Mouse (Mus musculus): Measurements from ENCODE around the gene Nme3. TPM values are rescaled to one million over a fixed set of nuclear protein-coding genes. Genes with fewer than 3 reads are reported as not detected.

Nme3 gene
- polyA plus RNA-seq, 1 experiment from 2014 or later, result 95.8 TPM

- 69% methylated on average over 9 of the region's 9 CpGs for WGBS
- DNase-seq (ENCODE audit: low spot score), result no peak
- ATAC-seq (ENCODE audit: low FRiP score), result no peak
Observed at GRCm38 (mm10) chr17:24902671-24903474, 6.6 kb downstream of the Nme3 start.

GRCm38 (mm10) chr17:24903767-24904166 is 7.5 kb downstream of the Nme3 start:
- H3K27ac ChIP-seq, result no peak overlapping the region
- no peaks in the 10 kb centered on the region for H3K9me3 ChIP-seq (ENCODE audit: control insufficient read depth, low read length)
- peaks cover 100% of the 10 kb centered on the region for H3K36me3 ChIP-seq (replicated peaks; ENCODE audit: control insufficient read depth, insufficient read depth)
- H3K4me2 ChIP-seq (replicated peaks), result no peak overlapping the region
- WGBS, result 92% methylated on average over 9 of the region's 9 CpGs
- H3K4me3 ChIP-seq (replicated peaks; ENCODE audit: low read length), result no peak overlapping the region
- ATAC-seq (ENCODE audit: low FRiP score) (no peak), DNase-seq (ENCODE audit: low spot score) (no peak)
- H3K4me1 ChIP-seq (replicated peaks; ENCODE audit: control insufficient read depth, insufficient read depth, low read length), result no peaks in the 10 kb centered on the region
- H3K27me3 ChIP-seq (ENCODE audit: control insufficient read depth, insufficient read depth, low read length), result no peaks in the 10 kb centered on the region
- H3K9ac ChIP-seq, result no peak overlapping the region

More at GRCm38 (mm10) chr17:24902671-24903474, 6.6 kb downstream of the Nme3 start:
- no peaks in the 10 kb centered on the region for H3K9me3 ChIP-seq (ENCODE audit: control insufficient read depth, low read length)
- no peaks in the 10 kb centered on the region for H3K27me3 ChIP-seq (ENCODE audit: control insufficient read depth, insufficient read depth, low read length)
- H3K9ac ChIP-seq, result no peak overlapping the region
- no peak overlapping the region for H3K27ac ChIP-seq
- H3K4me3 ChIP-seq (replicated peaks; ENCODE audit: low read length), result no peak overlapping the region
- peaks cover 100% of the 10 kb centered on the region for H3K36me3 ChIP-seq (replicated peaks; ENCODE audit: control insufficient read depth, insufficient read depth)
- no peak overlapping the region for H3K4me2 ChIP-seq (replicated peaks)
- peaks cover 3% of the 10 kb centered on the region; the same call in 1 of the 2 replicates for H3K4me1 ChIP-seq (replicated peaks; ENCODE audit: control insufficient read depth, insufficient read depth, low read length)

GRCm38 (mm10) chr17:24907591-24907990 is 11.3 kb downstream of the Nme3 start:
- H3K27me3 ChIP-seq (ENCODE audit: control insufficient read depth, insufficient read depth, low read length), result no peaks in the 10 kb centered on the region
- no peak overlapping the region for H3K4me2 ChIP-seq (replicated peaks)
- H3K27ac ChIP-seq, result no peak overlapping the region
- WGBS, result 98% methylated on average over 2 of the region's 2 CpGs
- no peak overlapping the region for H3K4me3 ChIP-seq (replicated peaks; ENCODE audit: low read length)
- ATAC-seq (ENCODE audit: low FRiP score) (no peak), DNase-seq (ENCODE audit: low spot score) (no peak)
- H3K9me3 ChIP-seq (ENCODE audit: control insufficient read depth, low read length), result no peaks in the 10 kb centered on the region
- no peak overlapping the region for H3K9ac ChIP-seq
- peaks cover 100% of the 10 kb centered on the region for H3K36me3 ChIP-seq (replicated peaks; ENCODE audit: control insufficient read depth, insufficient read depth)
- no peaks in the 10 kb centered on the region for H3K4me1 ChIP-seq (replicated peaks; ENCODE audit: control insufficient read depth, insufficient read depth, low read length)

GRCm38 (mm10) chr17:24913984-24914383 is 17.7 kb downstream of the Nme3 start:
- H3K9ac ChIP-seq, result no peak overlapping the region
- DNase-seq (ENCODE audit: low spot score) (no peak), ATAC-seq (ENCODE audit: low FRiP score) (no peak)
- H3K36me3 ChIP-seq (replicated peaks; ENCODE audit: control insufficient read depth, insufficient read depth), result peaks cover 100% of the 10 kb centered on the region
- no peaks in the 10 kb centered on the region for H3K9me3 ChIP-seq (ENCODE audit: control insufficient read depth, low read length)
- H3K27ac ChIP-seq, result no peak overlapping the region
- H3K4me3 ChIP-seq (replicated peaks; ENCODE audit: low read length), result no peak overlapping the region
- no peaks in the 10 kb centered on the region for H3K4me1 ChIP-seq (replicated peaks; ENCODE audit: control insufficient read depth, insufficient read depth, low read length)
- H3K4me2 ChIP-seq (replicated peaks), result no peak overlapping the region
- no peaks in the 10 kb centered on the region for H3K27me3 ChIP-seq (ENCODE audit: control insufficient read depth, insufficient read depth, low read length)

- Histone ChIP-seq H3K27me3 (ENCODE audit: control insufficient read depth, insufficient read depth, low read length) (no peaks in the 10 kb centered on the region), H3K4me2 (replicated peaks) (no peak overlapping the region), H3K9me3 (ENCODE audit: control insufficient read depth, low read length) (no peaks in the 10 kb centered on the region), H3K27ac (no peak overlapping the region), H3K4me1 (replicated peaks; ENCODE audit: control insufficient read depth, insufficient read depth, low read length) (no peaks in the 10 kb centered on the region), H3K4me3 (replicated peaks; ENCODE audit: low read length) (no peak overlapping the region), H3K36me3 (replicated peaks; ENCODE audit: control insufficient read depth, insufficient read depth) (peaks cover 96% of the 10 kb centered on the region), H3K9ac (no peak overlapping the region)
- 100% methylated on average over 1 of the region's 1 CpGs for WGBS
- no peak for ATAC-seq (ENCODE audit: low FRiP score)
- no peak for DNase-seq (ENCODE audit: low spot score)
Observed at GRCm38 (mm10) chr17:24923246-24923645, 26.9 kb downstream of the Nme3 start.

- H3K36me3 ChIP-seq (replicated peaks; ENCODE audit: control insufficient read depth, insufficient read depth), result peaks cover 57% of the 10 kb centered on the region
- no peak for DNase-seq (ENCODE audit: low spot score)
- H3K27ac ChIP-seq, result no peak overlapping the region
- no peak for ATAC-seq (ENCODE audit: low FRiP score)
- no peak overlapping the region for H3K4me3 ChIP-seq (replicated peaks; ENCODE audit: low read length)
- H3K27me3 ChIP-seq (ENCODE audit: control insufficient read depth, insufficient read depth, low read length), result no peaks in the 10 kb centered on the region
- no peaks in the 10 kb centered on the region for H3K4me1 ChIP-seq (replicated peaks; ENCODE audit: control insufficient read depth, insufficient read depth, low read length)
- no peaks in the 10 kb centered on the region for H3K9me3 ChIP-seq (ENCODE audit: control insufficient read depth, low read length)
- H3K4me2 ChIP-seq (replicated peaks), result no peak overlapping the region
- WGBS, result 84% methylated on average over 1 of the region's 1 CpGs
- H3K9ac ChIP-seq, result no peak overlapping the region
Observed at GRCm38 (mm10) chr17:24929506-24929905, 33.2 kb downstream of the Nme3 start.

- Histone ChIP-seq H3K27ac (no peak overlapping the region), H3K4me3 (replicated peaks; ENCODE audit: low read length) (no peak overlapping the region), H3K4me1 (replicated peaks; ENCODE audit: control insufficient read depth, insufficient read depth, low read length) (peaks cover 16% of the 10 kb centered on the region), H3K4me2 (replicated peaks) (no peak overlapping the region), H3K9ac (no peak overlapping the region), H3K27me3 (ENCODE audit: control insufficient read depth, insufficient read depth, low read length) (no peaks in the 10 kb centered on the region), H3K9me3 (ENCODE audit: control insufficient read depth, low read length) (no peaks in the 10 kb centered on the region), H3K36me3 (replicated peaks; ENCODE audit: control insufficient read depth, insufficient read depth) (peaks cover 28% of the 10 kb centered on the region)
- no peak for ATAC-seq (ENCODE audit: low FRiP score)
- 97% methylated on average over 4 of the region's 4 CpGs for WGBS
- DNase-seq (ENCODE audit: low spot score), result no peak
Observed at GRCm38 (mm10) chr17:24932431-24932830, 36.1 kb downstream of the Nme3 start.

- Histone ChIP-seq H3K4me1 (replicated peaks; ENCODE audit: control insufficient read depth, insufficient read depth, low read length) (peaks cover 16% of the 10 kb centered on the region), H3K9ac (no peak overlapping the region), H3K9me3 (ENCODE audit: control insufficient read depth, low read length) (no peaks in the 10 kb centered on the region), H3K4me2 (replicated peaks) (no peak overlapping the region), H3K4me3 (replicated peaks; ENCODE audit: low read length) (no peak overlapping the region), H3K27ac (no peak overlapping the region), H3K36me3 (replicated peaks; ENCODE audit: control insufficient read depth, insufficient read depth) (peaks cover 23% of the 10 kb centered on the region), H3K27me3 (ENCODE audit: control insufficient read depth, insufficient read depth, low read length) (no peaks in the 10 kb centered on the region)
- DNase-seq (ENCODE audit: low spot score) (no peak), ATAC-seq (ENCODE audit: low FRiP score) (no peak)
- WGBS, result 76% methylated on average over 4 of the region's 4 CpGs
Observed at GRCm38 (mm10) chr17:24933163-24933562, 36.9 kb downstream of the Nme3 start.

GRCm38 (mm10) chr17:24934926-24935325 is 38.6 kb downstream of the Nme3 start:
- H3K4me2 ChIP-seq (replicated peaks), result peak overlapping the region; percentile 90
- H3K9me3 ChIP-seq (ENCODE audit: control insufficient read depth, low read length), result no peaks in the 10 kb centered on the region
- no peaks in the 10 kb centered on the region for H3K27me3 ChIP-seq (ENCODE audit: control insufficient read depth, insufficient read depth, low read length)
- peaks cover 13% of the 10 kb centered on the region for H3K36me3 ChIP-seq (replicated peaks; ENCODE audit: control insufficient read depth, insufficient read depth)
- ATAC-seq (ENCODE audit: low FRiP score), result no peak
- H3K9ac ChIP-seq, result peak overlapping the region; percentile 92
- H3K4me3 ChIP-seq (replicated peaks; ENCODE audit: low read length), result peak overlapping the region; percentile 93
- DNase-seq (ENCODE audit: low spot score), result no peak
- H3K4me1 ChIP-seq (replicated peaks; ENCODE audit: control insufficient read depth, insufficient read depth, low read length), result peaks cover 16% of the 10 kb centered on the region
- H3K27ac ChIP-seq, result no peak overlapping the region
- WGBS, result 89% methylated on average over 4 of the region's 4 CpGs
